Mouse (Mus musculus) bone marrow macrophage, adult 2 months (primary cell): ENCODE results near the gene Btd. TPM values are rescaled to one million over a fixed set of nuclear protein-coding genes. Genes with fewer than 3 reads are reported as not detected.

Source experiments
- H3K27ac ChIP-seq: 2 replicates; pipeline ENCODE4 v1.5.1; 2012; ENCODE audit warnings: low read depth, low read length; ENCODE audit not compliant: insufficient read depth
- H3K4me1 ChIP-seq: 2 replicates; pipeline ENCODE4 v1.6.1; 2012; ENCODE audit warnings: low read length; ENCODE audit not compliant: control insufficient read depth, insufficient read depth
- H3K4me3 ChIP-seq: 2 replicates; pipeline ENCODE4 v1.5.1; 2012; ENCODE audit warnings: mild to moderate bottlenecking, low read length, moderate library complexity; ENCODE audit not compliant: insufficient read depth
- CTCF ChIP-seq: IDR thresholded peaks from 2 replicates; pipeline ENCODE4 v1.5.1; 2012; ENCODE audit warnings: low read depth, mild to moderate bottlenecking, low read length, moderate library complexity
- POLR2A ChIP-seq: IDR thresholded peaks from 2 replicates; pipeline ENCODE4 v1.6.1; 2012; ENCODE audit warnings: mild to moderate bottlenecking, low read depth, low read length, borderline replicate concordance
- polyA plus RNA-seq: library from polyadenylated mRNA; stranded (reverse); fragments of >200 nt; gene quantifications from 2 replicates; pipeline ENCODE4 v1.2.4, GENCODE M21; 2012; ENCODE audit not compliant: missing spikeins, insufficient read depth, insufficient read length

The Btd gene
- polyA plus RNA-seq, 1 experiment = 14.2 TPM

DNA sequence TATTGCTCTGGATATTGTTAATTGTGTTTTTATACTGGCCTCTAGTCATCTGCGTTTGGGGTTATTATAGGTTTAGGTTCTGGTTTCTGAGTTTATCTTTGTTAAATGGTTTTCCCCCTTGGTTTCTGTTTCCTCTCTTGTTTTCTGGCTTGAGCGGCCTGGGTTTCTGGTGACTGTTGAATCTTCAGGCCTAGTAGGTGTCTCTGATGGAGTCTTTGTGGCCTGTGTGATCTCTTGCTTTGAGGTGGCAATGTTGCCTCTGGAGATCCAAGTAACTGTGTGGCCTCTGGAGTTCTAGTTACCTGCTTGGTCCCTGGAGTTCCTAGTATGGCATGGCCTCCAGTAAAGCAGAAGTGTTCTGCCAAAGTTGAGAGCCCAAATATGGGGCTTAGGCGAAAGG lies 39.8 kb downstream of the Btd start:
- TF ChIP-seq POLR2A (no peak), CTCF (no peak)
- Histone ChIP-seq H3K4me3 (no peak overlapping the region), H3K4me1 (peaks cover 49% of the 10 kb centered on the region), H3K27ac (no peak overlapping the region)

DNA sequence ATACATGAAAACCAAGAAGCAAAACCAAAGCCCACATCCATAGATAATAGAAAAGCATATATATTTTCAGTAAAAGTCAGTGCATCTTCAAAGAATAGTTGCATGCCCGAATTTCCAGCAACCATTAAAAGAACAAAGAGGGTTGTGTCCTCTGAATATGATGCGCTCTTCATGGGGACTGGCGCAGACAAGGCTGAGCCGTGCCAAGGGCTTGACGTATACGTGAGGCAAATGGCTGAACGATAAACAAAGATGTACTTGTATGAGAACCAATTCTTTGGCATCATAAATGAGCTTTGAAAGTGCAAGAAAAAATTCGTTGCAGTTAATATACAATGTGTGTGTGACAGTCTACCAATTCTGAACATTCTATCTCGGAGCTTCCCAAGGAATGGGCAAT lies 40.5 kb downstream of the Btd start:
- no peak overlapping the region for H3K4me3 ChIP-seq
- TF ChIP-seq POLR2A = no peak

DNA sequence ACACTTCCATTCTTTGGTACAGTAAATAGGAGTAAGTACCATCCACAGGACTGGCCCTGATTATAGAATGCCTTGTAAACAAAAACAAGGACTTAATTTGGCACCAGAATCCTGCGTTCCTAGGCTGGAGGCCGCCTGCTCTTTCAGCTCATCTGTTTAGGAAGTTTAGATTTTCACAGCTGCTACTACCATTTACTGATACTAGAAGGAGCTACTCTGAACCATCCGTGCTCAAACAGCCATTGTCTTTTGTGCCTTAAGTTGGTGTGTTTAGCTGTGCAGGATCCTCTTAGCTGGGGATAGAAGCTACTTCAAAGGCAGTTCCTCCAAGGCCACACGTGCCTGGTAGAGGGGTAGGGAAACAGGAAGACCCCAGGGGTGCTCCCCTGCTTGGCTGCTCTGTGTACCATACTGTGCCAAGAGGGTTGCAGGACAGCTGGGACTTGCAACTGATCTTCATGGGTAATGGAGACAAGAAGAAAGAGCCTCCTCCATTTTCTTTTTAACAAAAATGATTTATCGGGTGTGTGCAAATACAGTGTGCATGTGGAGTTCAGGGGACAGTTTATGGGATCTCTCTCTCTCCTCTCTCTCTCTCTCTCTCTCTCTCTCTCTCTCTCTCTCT lies 41.2 kb downstream of the Btd start:
- Histone ChIP-seq H3K27ac (no peak overlapping the region), H3K4me3 (no peak overlapping the region), H3K4me1 (peaks cover 54% of the 10 kb centered on the region)
- TF ChIP-seq POLR2A = no peak
- no peak for TF ChIP-seq CTCF

More for the DNA sequence above, 40.5 kb downstream of the Btd start:
- peaks cover 53% of the 10 kb centered on the region for H3K4me1 ChIP-seq
- H3K27ac ChIP-seq = no peak overlapping the region

DNA sequence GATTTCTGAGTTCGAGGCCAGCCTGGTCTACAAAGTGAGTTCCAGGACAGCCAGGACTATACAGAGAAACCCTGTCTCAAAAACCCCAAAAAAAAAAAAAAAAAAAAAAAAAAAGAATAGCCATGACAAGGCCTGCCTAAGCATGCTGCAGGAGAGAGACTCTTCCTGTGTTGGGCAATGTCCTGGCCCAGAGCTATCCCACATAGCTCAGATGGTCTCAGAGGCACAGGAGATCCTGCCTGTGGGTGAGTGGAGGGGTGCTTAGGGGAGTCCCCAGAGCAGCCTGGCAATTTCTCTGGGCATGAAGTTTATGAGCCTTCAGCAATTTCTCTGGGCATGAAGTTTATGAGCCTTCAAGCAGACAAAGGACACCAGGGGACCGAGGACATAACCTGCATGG lies 42.8 kb downstream of the Btd start:
- TF ChIP-seq POLR2A (no peak), CTCF (no peak)
- Histone ChIP-seq H3K27ac (no peak overlapping the region), H3K4me3 (no peak overlapping the region), H3K4me1 (peaks cover 54% of the 10 kb centered on the region)

DNA sequence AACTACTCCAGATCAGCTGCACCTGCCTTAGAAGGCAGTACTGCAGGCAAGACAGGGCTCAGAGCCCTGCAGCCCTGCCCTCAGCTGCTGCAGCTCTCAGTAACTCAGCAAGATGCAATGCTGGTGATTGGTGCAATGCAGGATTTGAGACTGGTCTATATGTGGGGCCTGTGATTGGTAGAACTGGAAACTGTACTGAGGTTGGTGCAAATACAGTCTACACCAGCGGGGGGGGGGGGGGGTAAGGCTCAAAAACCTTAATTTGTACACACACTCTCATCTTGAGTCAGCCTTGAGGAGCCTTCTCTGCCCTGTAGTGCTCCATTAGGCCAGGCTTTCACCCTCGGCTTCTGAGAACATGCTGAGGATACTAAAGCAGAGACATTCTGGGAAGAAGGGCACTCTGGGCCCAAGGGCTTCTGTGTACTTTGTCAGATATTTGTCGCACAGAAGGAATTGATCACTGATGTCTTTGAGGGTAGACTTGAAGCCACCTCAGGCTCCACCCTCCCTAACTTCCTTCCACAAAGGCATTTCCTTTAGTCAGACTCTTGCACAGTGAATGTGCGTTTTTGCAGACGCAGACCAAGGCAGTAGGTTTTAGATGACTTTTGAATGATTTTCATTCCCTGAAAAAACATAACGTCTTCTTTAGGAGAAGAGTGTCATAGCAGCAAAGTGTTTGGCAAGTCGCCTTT lies 43.7 kb downstream of the Btd start:
- Histone ChIP-seq H3K4me3 (no peak overlapping the region), H3K27ac (peak overlapping the region; percentile 62), H3K4me1 (peaks cover 50% of the 10 kb centered on the region)
- TF ChIP-seq POLR2A (no peak), CTCF (no peak)

DNA sequence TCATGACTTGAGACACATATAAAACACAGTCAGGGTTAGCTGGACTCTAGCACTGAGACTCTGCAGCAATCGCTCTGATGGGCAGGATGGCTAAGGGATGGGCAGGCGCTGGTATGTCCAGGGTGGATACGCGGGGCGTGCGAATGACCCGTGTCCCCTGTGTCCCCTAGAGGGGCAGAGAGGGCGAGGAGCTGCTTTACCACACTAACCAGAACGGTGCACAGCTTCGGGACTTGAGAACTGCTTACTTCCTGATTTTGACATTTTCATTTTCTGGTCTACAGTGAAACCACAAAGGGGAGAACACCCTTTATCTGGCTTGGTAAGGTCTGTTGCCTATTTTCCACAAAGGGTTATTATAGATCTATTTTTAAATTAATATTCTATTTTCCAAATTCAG lies 44.9 kb downstream of the Btd start:
- H3K4me1 ChIP-seq = peaks cover 49% of the 10 kb centered on the region
- H3K4me3 ChIP-seq = peak overlapping the region; percentile 22; the same call in 1 of the 2 replicates
- TF ChIP-seq CTCF = no peak
- no peak for TF ChIP-seq POLR2A
- H3K27ac ChIP-seq = peak overlapping the region; percentile 33

DNA sequence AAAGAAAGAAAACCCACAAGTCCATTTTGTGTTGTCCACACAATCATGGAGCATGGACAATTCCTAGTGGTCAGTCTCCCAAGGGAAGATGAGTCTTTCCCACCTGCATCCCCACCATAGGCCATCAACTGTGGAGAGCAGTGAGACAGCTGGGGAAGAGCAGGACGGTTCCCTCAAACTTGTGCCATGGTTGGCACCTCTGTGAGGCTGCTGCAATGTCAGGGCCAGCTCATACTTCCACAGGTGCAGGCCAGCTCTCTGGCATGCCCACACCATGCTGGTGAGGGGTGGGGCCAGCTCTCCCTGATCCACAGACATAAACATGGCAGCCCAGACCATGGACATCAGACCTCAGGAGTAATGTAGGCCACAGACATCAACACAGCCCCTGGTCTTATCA lies 45.4 kb downstream of the Btd start:
- TF ChIP-seq POLR2A = no peak
- TF ChIP-seq CTCF = no peak
- Histone ChIP-seq H3K27ac (no peak overlapping the region), H3K4me3 (no peak overlapping the region), H3K4me1 (peaks cover 44% of the 10 kb centered on the region)

DNA sequence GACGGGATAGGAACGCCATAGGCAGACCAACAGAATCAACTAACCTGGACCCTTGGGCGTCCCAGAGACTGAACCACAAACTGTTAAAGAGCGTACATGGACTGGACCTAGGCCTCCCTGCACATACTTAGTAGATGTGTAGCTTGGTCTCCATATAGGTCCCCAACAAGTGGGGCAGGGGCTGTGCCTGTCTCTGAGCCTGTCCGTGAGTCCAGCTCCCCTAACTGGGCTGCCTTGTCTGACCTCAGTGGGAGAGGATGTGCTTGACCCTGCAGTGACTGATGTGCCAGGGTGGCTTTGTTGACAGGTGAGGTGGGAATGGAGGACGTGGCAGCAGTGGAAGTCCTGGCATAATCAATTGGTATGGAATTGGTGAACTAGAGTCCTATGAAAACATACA lies 51.7 kb downstream of the Btd start:
- no peak overlapping the region for H3K27ac ChIP-seq
- no peak overlapping the region for H3K4me3 ChIP-seq
- H3K4me1 ChIP-seq = peaks cover 14% of the 10 kb centered on the region
- TF ChIP-seq POLR2A = no peak
- TF ChIP-seq CTCF = no peak

DNA sequence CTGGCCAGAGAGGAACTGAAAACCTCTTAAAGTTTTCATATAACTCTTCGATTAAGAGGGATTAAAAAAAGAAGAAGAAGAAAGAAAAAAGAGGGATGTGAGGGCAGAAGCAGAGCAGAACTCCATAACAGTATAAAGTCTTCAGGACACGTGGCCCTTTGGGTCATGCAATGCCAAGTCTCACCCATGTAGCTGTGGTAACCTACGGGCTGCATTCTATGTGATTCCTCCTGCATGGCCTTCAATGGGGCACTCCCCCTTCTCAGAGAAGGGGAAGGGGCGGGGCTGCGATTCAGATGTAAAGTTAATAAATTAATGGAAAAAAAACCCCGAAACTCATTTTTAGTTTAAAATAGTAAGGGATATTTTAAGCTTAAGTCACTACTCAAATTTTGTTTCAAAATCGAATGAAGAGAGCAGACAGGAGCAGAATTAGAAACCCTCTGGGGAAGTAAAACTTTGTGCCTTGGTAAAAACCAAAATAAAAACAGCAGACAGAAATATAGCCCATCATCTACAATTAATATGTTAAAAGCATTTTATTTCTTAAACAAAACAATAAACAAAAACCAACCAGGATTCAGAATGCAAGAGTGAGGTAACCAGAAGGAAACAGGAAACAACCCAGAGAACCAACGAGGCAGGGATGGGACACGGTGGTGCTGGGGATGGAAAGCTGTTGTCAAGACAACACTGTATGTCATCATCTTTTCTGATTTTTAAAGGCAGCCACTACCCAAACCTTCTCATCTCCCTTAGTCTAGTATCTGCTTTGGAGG lies 55.6 kb downstream of the Btd start:
- Histone ChIP-seq H3K4me3 (no peak overlapping the region), H3K4me1 (peaks cover 14% of the 10 kb centered on the region), H3K27ac (no peak overlapping the region)
- TF ChIP-seq POLR2A (no peak), CTCF (no peak)

DNA sequence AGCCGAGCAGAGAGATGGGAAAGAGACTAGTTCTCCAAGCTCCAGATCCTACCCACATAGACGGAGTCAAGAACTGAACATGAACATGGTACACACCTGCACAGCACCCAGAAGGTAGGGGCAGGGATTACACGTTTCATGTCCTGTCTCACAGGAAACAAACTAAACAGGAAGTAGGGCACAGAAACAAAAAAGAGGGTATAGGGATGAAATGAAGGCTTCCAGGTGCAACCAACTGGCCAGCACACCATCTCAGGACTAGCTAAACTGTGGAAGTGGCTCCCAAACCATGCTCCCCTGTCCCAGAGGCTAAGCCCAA lies 56.1 kb downstream of the Btd start:
- Histone ChIP-seq H3K4me1 (peaks cover 14% of the 10 kb centered on the region), H3K4me3 (no peak overlapping the region), H3K27ac (no peak overlapping the region)
- TF ChIP-seq CTCF = no peak
